Mouse (Mus musculus) heart, adult 2 months (tissue): ENCODE measurements around the gene Dock2. TPM values are rescaled to one million over a fixed set of nuclear protein-coding genes. Genes with fewer than 3 reads are reported as not detected.

Experiments used
- DNase-seq, 2 experiments: peaks; one replicate each; pipeline ENCODE4 v3.0.0; 2021
- H3K27ac ChIP-seq: fragments of 200-600 bp; 2 replicates; pipeline ENCODE4 v1.8.1; 2022
- H3K27me3 ChIP-seq: fragments of 200-500 bp; 2 replicates; pipeline ENCODE4 v1.6.1; 2012; ENCODE audit warnings: mild to moderate bottlenecking, low read length, inconsistent platforms, mixed read lengths; ENCODE audit not compliant: control insufficient read depth, insufficient read depth
- H3K36me3 ChIP-seq: fragments of 200-500 bp; 2 replicates; pipeline ENCODE4 v1.6.1; 2012; ENCODE audit warnings: low read length, inconsistent platforms; ENCODE audit not compliant: control insufficient read depth, insufficient read depth
- H3K4me1 ChIP-seq: fragments of 200-500 bp; 2 replicates; pipeline ENCODE4 v1.6.1; 2011; ENCODE audit warnings: low read length; ENCODE audit not compliant: control insufficient read depth, insufficient read depth
- H3K4me3 ChIP-seq: fragments of 200-600 bp; 2 replicates; pipeline ENCODE4 v1.8.1; 2022
- H3K79me2 ChIP-seq: fragments of 200-500 bp; replicated peaks from 2 replicates; pipeline ENCODE4 v1.6.1; 2012; ENCODE audit warnings: mild to moderate bottlenecking, inconsistent platforms, low read length, moderate library complexity, mixed read lengths; ENCODE audit not compliant: control insufficient read depth, insufficient read depth
- H3K9ac ChIP-seq: fragments of 200-500 bp; 2 replicates; pipeline ENCODE4 v1.6.1; 2012; ENCODE audit warnings: low read depth, mild to moderate bottlenecking, control low read depth, inconsistent platforms, low read length, mixed read lengths
- CTCF ChIP-seq: fragments of 200-600 bp; IDR thresholded peaks from 2 replicates; pipeline ENCODE4 v1.8.1; 2022; ENCODE audit warnings: antibody characterized with exemption, mild to moderate bottlenecking, moderate library complexity
- EP300 ChIP-seq: fragments of 200-500 bp; IDR thresholded peaks from 2 replicates; pipeline ENCODE4 v1.6.1; 2011; ENCODE audit warnings: low read depth, low read length, control low read depth; ENCODE audit not compliant: insufficient read depth
- POLR2A ChIP-seq: fragments of 200-500 bp; IDR thresholded peaks from 2 replicates; pipeline ENCODE4 v1.6.1; 2011; ENCODE audit warnings: mild to moderate bottlenecking, low read depth, low read length, control low read depth; ENCODE audit not compliant: insufficient read depth
- WGBS: fragments of 180-500 bp; shearing (Covaris S2); methylation state at CpG from one replicate; pipeline ENCODE4 v1.1.7; 2018; 5-methylcytosine and 5-hydroxymethylcytosine counted together
- intact Hi-C: fragments of 180-260 bp; cut with DNase I; formaldehyde crosslinking; loops from one replicate; pipeline ENCODE4 v1.15.1; 2025
- polyA plus RNA-seq: library from polyadenylated mRNA; depleted of rRNA; stranded (reverse); fragments of >200 nt; gene quantifications from 2 replicates; pipeline ENCODE4 v1.2.3, GENCODE M21; 2012
- total RNA-seq, 2 experiments: library from RNA; stranded (reverse); gene quantifications; 2 replicates each; pipeline ENCODE4 v1.2.3; 2021

The Dock2 gene
- total and polyA plus RNA-seq, 3 experiments: 1.7 to 3.4 (median 2.3) TPM

DNA sequence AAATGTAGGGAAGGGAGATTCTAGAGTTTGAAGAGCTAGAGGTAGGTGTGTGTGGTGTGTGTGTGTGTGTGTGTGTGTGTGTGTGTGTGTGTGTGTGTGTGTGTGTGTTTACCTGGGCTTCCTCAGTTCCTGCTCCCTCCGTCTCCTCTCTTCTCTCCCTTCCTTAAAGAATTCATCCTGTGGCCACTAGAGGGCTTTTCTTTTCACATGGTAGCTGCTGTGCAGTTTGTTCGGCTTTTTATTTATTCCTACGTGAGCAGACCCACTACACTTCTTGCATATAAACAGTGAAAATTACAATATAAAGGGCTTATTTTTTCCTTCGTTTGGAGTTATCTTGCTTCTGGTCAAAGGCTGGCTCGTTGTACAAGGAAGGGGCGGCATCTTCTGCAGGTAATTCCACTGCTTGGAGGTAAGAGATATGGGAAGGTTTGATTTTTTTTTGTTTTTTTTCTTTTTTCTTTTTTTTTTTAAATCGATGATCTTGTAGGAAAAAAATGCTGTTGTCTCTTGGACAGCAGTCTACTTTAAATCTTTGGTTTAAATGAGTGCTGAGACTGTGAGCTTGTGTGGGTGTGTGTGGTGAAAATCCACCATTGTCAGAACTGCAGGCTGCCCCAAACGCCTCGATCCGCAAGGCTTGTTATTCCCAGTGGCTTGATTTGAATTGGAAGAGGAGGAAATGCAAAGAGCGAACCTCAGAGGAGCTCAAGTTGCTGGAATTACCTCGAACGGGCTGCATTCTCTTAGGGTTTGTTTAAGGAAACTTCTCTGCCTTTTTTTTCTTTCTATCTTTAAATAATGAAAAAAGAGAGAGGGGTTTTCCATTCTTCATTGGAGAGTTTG, 468.9 kb downstream of the Dock2 start, which contains the start of gene Fam196b:
TSS of gene Fam196b (plus strand) at position 289 of the 846 bp plus-strand sequence.
- Histone ChIP-seq H3K9ac (no peak within 1 kb of the TSS), H3K27ac (no peak within 1 kb of the TSS), H3K79me2 (no peaks in the 10 kb centered on the region), H3K4me1 (no peaks in the 10 kb centered on the region), H3K4me3 (no peak within 1 kb of the TSS), H3K36me3 (no peaks in the 10 kb centered on the region), H3K27me3 (no peaks in the 10 kb centered on the region)
- no peak for DNase-seq
- peak; percentile 64 for TF ChIP-seq CTCF
- no peak for TF ChIP-seq EP300
- no peak for TF ChIP-seq POLR2A
- intact Hi-C loops: loop anchor here (2.0 kb wide), 1 partner anchor 500 kb away; no protein-coding TSS in a partner anchor
- WGBS: 14% methylated on average over 13 of the region's 13 CpGs

DNA sequence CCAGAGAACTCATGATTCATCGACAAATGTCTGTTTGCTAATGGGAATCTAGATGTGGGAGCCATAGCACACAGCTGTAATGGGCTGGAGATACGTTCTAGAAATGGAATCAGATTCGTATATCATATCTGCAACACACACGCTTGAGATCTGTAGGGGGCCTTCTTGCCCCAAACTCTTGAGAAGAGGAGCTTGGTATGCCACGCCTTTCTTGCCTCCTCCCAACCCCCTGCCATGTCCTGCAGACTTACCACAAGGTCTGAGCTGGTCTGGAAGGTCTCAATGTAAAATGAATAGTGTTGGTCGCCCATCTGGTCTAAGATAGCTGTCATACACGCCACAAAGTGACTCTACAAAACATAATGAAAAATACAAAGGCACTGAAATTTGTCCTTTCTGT, 471.5 kb downstream of the Dock2 start:
- no peaks in the 10 kb centered on the region for H3K27me3 ChIP-seq
- no peak for DNase-seq
- no peaks in the 10 kb centered on the region for H3K4me1 ChIP-seq
- no peak for TF ChIP-seq CTCF
- TF ChIP-seq EP300: no peak
- no peak for TF ChIP-seq POLR2A
- WGBS: 63% methylated on average over 7 of the region's 7 CpGs
- no peak overlapping the region for H3K4me3 ChIP-seq
- intact Hi-C loops: no loop called here
- no peaks in the 10 kb centered on the region for H3K79me2 ChIP-seq
- H3K36me3 ChIP-seq: no peaks in the 10 kb centered on the region
- no peak overlapping the region for H3K27ac ChIP-seq
- no peak overlapping the region for H3K9ac ChIP-seq

DNA sequence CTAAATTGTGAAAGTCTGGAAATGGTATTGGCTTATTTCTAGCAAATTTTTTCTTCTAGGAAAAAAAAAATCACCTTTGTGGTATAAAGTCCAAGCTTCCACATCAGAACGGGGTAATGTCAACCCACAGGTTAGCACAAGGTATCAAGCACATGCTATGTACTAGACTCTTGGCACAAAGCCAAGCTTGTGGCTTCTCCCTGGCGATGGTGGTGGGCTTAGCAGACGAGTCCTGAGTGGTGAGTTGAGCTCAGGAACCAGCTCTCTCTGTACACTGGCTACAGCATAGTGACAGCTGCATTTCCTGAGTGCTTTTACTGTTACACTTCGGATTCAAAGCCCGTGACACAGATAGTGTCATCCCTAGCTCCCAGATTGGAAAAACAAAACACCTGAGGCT, 472.0 kb downstream of the Dock2 start:
- Histone ChIP-seq H3K27me3 (no peaks in the 10 kb centered on the region), H3K79me2 (no peaks in the 10 kb centered on the region), H3K4me3 (no peak overlapping the region), H3K4me1 (no peaks in the 10 kb centered on the region), H3K36me3 (no peaks in the 10 kb centered on the region), H3K27ac (no peak overlapping the region), H3K9ac (no peak overlapping the region)
- no peak for DNase-seq
- 44% methylated on average over 5 of the region's 5 CpGs for WGBS
- intact Hi-C loops: no loop called here
- no peak for TF ChIP-seq POLR2A

DNA sequence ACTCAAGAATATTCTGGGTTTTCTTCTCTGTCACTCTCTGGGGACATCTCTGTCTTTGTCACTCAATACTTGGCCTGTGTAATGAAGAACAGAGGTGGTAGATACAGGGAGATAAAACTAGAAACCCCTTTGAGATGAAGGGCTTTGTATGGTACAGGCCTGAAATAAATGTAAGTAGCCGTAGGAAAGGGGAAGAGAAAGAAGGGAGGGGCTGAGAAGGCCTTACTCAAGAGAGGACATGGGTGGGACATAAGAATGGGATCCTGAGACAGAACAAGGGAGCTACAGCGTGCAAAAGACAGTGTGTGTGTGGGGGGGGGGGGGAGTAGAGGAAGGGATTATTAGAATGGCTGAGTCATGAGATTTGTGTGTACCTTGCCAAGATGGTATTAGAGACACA, 474.3 kb downstream of the Dock2 start:
- H3K4me3 ChIP-seq: no peak overlapping the region
- H3K36me3 ChIP-seq: no peaks in the 10 kb centered on the region
- WGBS: 53% methylated on average over 2 of the region's 2 CpGs
- no peak overlapping the region for H3K27ac ChIP-seq
- DNase-seq: no peak
- H3K9ac ChIP-seq: no peak overlapping the region
- intact Hi-C loops: no loop called here
- no peaks in the 10 kb centered on the region for H3K4me1 ChIP-seq
- H3K79me2 ChIP-seq: no peaks in the 10 kb centered on the region
- H3K27me3 ChIP-seq: no peaks in the 10 kb centered on the region
- TF ChIP-seq POLR2A (no peak), EP300 (no peak), CTCF (no peak)

DNA sequence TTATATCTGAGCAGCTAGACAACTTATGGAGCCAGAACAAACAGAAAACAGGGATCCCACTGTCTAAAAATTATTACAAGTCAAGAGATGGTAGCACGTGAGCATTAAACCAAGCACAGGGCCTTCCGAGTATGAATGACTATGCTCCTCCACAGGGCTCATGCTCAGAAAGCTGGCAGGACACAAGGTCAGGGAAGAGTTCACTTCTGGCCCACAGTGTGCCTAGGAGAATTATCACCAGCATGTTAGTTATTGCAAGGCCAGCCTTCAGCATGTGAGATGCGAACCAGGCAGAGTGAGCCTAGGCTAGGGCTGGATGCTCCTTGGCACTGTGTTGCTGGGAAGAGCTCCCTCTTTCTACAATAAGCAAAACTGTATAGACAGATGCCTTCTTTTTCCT, 475.0 kb downstream of the Dock2 start:
- 89% methylated on average over 3 of the region's 3 CpGs for WGBS
- TF ChIP-seq POLR2A: no peak
- TF ChIP-seq EP300: no peak
- no peak for TF ChIP-seq CTCF
- no peak for DNase-seq
- H3K36me3 ChIP-seq: no peaks in the 10 kb centered on the region
- intact Hi-C loops: no loop called here
- H3K9ac ChIP-seq: no peak overlapping the region
- no peak overlapping the region for H3K27ac ChIP-seq
- H3K4me3 ChIP-seq: no peak overlapping the region
- no peaks in the 10 kb centered on the region for H3K79me2 ChIP-seq
- H3K4me1 ChIP-seq: no peaks in the 10 kb centered on the region
- H3K27me3 ChIP-seq: no peaks in the 10 kb centered on the region

DNA sequence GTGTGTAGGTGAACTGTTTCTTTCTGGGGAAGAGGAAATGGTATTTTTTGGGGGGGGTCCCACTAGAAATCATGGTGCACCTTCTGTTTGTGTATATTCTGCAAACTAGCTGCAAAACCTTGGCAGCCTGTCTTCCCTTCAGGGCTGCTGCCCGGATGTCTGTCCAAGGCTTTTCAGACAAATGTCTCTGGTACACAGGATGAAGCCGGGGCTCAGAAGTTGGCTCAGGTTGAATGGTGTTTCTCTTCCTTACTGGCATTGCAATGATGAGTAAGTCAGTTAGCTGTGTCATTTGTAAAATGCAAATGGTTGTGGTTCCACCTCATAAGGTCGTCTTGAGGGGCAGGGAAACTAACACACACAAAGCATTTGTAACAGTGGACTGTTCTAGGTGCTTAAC, 477.5 kb downstream of the Dock2 start:
- H3K79me2 ChIP-seq: no peaks in the 10 kb centered on the region
- WGBS: 56% methylated on average over 3 of the region's 3 CpGs
- DNase-seq: no peak
- intact Hi-C loops: no loop called here
- H3K36me3 ChIP-seq: no peaks in the 10 kb centered on the region
- no peak overlapping the region for H3K27ac ChIP-seq
- no peak overlapping the region for H3K9ac ChIP-seq
- no peaks in the 10 kb centered on the region for H3K27me3 ChIP-seq
- no peak for TF ChIP-seq POLR2A
- no peak for TF ChIP-seq EP300
- no peak for TF ChIP-seq CTCF
- H3K4me1 ChIP-seq: no peaks in the 10 kb centered on the region
- no peak overlapping the region for H3K4me3 ChIP-seq
